In genomic region chr5:137286655-137287031, GRCm38 (mm10) we compare ENCODE assay signal across 8 mouse cellular contexts. TPM values are rescaled to one million over a fixed set of nuclear protein-coding genes. Genes with fewer than 3 reads are reported as not detected.
DNase-seq lines count a peak whose midpoint lies in the region; ATAC-seq and TF ChIP-seq lines count a peak whose summit lies in the region.

No protein-coding gene starts in this region.

- H3K4me2 ChIP-seq in forebrain, embryonic 12.5 days: peak overlapping the region; percentile 88
- H3K4me2 ChIP-seq in heart, postnatal 0 days (ENCODE audit: low read depth, low read length): peak overlapping the region; percentile 77
- peak overlapping the region; percentile 71 for H3K4me2 ChIP-seq in lung, embryonic 14.5 days

- no peak for TF ChIP-seq EP300 in heart, postnatal 0 days (IDR thresholded peaks at IDR 0.05; ENCODE audit: low read depth)

- no peak overlapping the region for H3K27ac ChIP-seq in forebrain, embryonic 12.5 days
- H3K27ac ChIP-seq in heart, postnatal 0 days (ENCODE audit: low read depth): no peak overlapping the region
- H3K27ac ChIP-seq in lung, embryonic 14.5 days (ENCODE audit: low read depth): no peak overlapping the region
- no peak overlapping the region for H3K27ac ChIP-seq in olfactory bulb, adult 2 months (ENCODE audit: insufficient read depth, low read depth, low read length)

- DNase-seq in c-Kit-positive CD71-positive TER-119-positive erythroid progenitor cells, embryonic 14.5 days (ENCODE audit: low spot score): peak; percentile 76
- DNase-seq in heart, postnatal 0 days (ENCODE audit: low spot score): peak; percentile 75
- peak; percentile 85 to 94 for DNase-seq in layer of hippocampus, adult 18-20 months (ENCODE audit: low spot score in 2 of 2)
- DNase-seq in lung, embryonic 14.5 days: peak; percentile 94
- DNase-seq in thymus, adult 18-20 months: peak; percentile 65 to 77

- peak; percentile 88 for TF ChIP-seq CTCF in heart, postnatal 0 days (IDR thresholded peaks at IDR 0.05; ENCODE audit: low read depth)
- peak; percentile 87 for TF ChIP-seq CTCF in lung, embryonic 14.5 days (IDR thresholded peaks at IDR 0.05; ENCODE audit: low read depth)
- TF ChIP-seq CTCF in olfactory bulb, adult 2 months (IDR thresholded peaks at IDR 0.05; ENCODE audit: insufficient read depth, low read depth, low read length): peak; percentile 70

- H3K36me3 ChIP-seq in forebrain, embryonic 12.5 days (replicated peaks): no peaks in the 10 kb centered on the region
- no peaks in the 10 kb centered on the region for H3K36me3 ChIP-seq in heart, postnatal 0 days (replicated peaks; ENCODE audit: control insufficient read depth, insufficient read depth, low read length)
- H3K36me3 ChIP-seq in lung, embryonic 14.5 days (ENCODE audit: insufficient read depth): no peaks in the 10 kb centered on the region

- H3K4me1 ChIP-seq in forebrain, embryonic 12.5 days: peaks cover 28% of the 10 kb centered on the region
- peaks cover 16% of the 10 kb centered on the region for H3K4me1 ChIP-seq in heart, postnatal 0 days (ENCODE audit: control insufficient read depth, insufficient read depth)
- H3K4me1 ChIP-seq in lung, embryonic 14.5 days (ENCODE audit: insufficient read depth): no peaks in the 10 kb centered on the region; the same call in 1 of the 2 replicates
- H3K4me1 ChIP-seq in olfactory bulb, adult 2 months (ENCODE audit: control insufficient read depth, insufficient read depth, low read length): peaks cover 21% of the 10 kb centered on the region

- peak overlapping the region; percentile 51 for H3K4me3 ChIP-seq in forebrain, embryonic 12.5 days (replicated peaks)
- peak overlapping the region; percentile 46 for H3K4me3 ChIP-seq in heart, postnatal 0 days (ENCODE audit: low read depth, low read length)
- peak overlapping the region; percentile 34 for H3K4me3 ChIP-seq in lung, embryonic 14.5 days (ENCODE audit: low read depth, low read length)
- H3K4me3 ChIP-seq in olfactory bulb, adult 2 months (ENCODE audit: insufficient read depth, low read depth, low read length): peak overlapping the region; percentile 81

- H3K27me3 ChIP-seq in forebrain, embryonic 12.5 days: peaks cover 51% of the 10 kb centered on the region
- H3K27me3 ChIP-seq in heart, postnatal 0 days (ENCODE audit: control insufficient read depth, insufficient read depth, low read length): peaks cover 36% of the 10 kb centered on the region
- H3K27me3 ChIP-seq in lung, embryonic 14.5 days (ENCODE audit: insufficient read depth, low read length): peaks cover 43% of the 10 kb centered on the region

- peak overlapping the region; percentile 48; the same call in 1 of the 2 replicates for H3K9ac ChIP-seq in forebrain, embryonic 12.5 days
- no peak overlapping the region for H3K9ac ChIP-seq in heart, postnatal 0 days (replicated peaks; ENCODE audit: low read depth, low read length)
- H3K9ac ChIP-seq in lung, embryonic 14.5 days: no peak overlapping the region

- H3K9me3 ChIP-seq in forebrain, embryonic 12.5 days: no peaks in the 10 kb centered on the region
- H3K9me3 ChIP-seq in heart, postnatal 0 days (replicated peaks; ENCODE audit: control insufficient read depth, low read length): no peaks in the 10 kb centered on the region; the same call in 1 of the 2 replicates
- H3K9me3 ChIP-seq in lung, embryonic 14.5 days (ENCODE audit: low read depth, low read length): no peaks in the 10 kb centered on the region

- TF ChIP-seq POLR2A in olfactory bulb, adult 2 months (IDR thresholded peaks at IDR 0.05; ENCODE audit: insufficient read depth, low read depth, low read length): no peak

- 3% methylated on average over 16 of the region's 16 CpGs for WGBS in forebrain, embryonic 12.5 days
- under 1% methylated on average over 16 of the region's 16 CpGs for WGBS in heart, postnatal 0 days
- WGBS in lung, embryonic 14.5 days: 1% methylated on average over 16 of the region's 16 CpGs
- WGBS in olfactory bulb, adult 2 months: under 1% methylated on average over 16 of the region's 16 CpGs

- ATAC-seq in CD4-positive, CD25-positive, alpha-beta regulatory T cell, adult 4 months: peak; percentile 36
- ATAC-seq in forebrain, embryonic 12.5 days (ENCODE audit: low FRiP score): peak; percentile 78
- ATAC-seq in heart, postnatal 0 days (ENCODE audit: insufficient read depth, low read depth): peak; percentile 72
- ATAC-seq in lung, embryonic 14.5 days (ENCODE audit: insufficient read depth): peak; percentile 52

RNA-seq across cellular contexts. Expression of gene Ache, which starts 0.7 kb away (rescaled TPM):
- polyA plus RNA-seq in CD4-positive, CD25-positive, alpha-beta regulatory T cell, adult 4 months (2017; shearing (Covaris generic)): under 1 TPM in 1 of 2 experiments, not detected in 1; 0.16 TPM
- 3.1 and 3.6 TPM in 2 replicates for polyA plus RNA-seq in forebrain, embryonic 12.5 days (2016; fragmentation: Nextera tagmentation; extraction: Ambion mirVana)
- 5.3 and 5.9 TPM in 2 replicates for total RNA-seq in heart, postnatal 0 days (2014; rRNA removed; ENCODE audit: low replicate concordance)
- polyA plus RNA-seq in heart, postnatal 0 days (2015; fragmentation: Nextera tagmentation; extraction: Ambion mirVana): 2.3 and 2.8 TPM in 2 replicates
- 10 to 100 TPM; 55.3 to 56.2 TPM for total RNA-seq in layer of hippocampus, adult 18-20 months (2021)
- 0.93 and 1.3 TPM in 2 replicates for polyA plus RNA-seq in lung, embryonic 14.5 days (2014; fragmentation: Nextera tagmentation; extraction: Ambion mirVana)
- not detected in 2 replicates for polyA plus RNA-seq in olfactory bulb, adult 2 months (2012; ENCODE audit: insufficient read depth, insufficient read length, low replicate concordance, missing spikeins)

RNA-seq across cellular contexts. Expression of gene Ufsp1, which starts 7.8 kb away (rescaled TPM):
- 1 to 10 TPM in 1 of 2 experiments, under 1 TPM in 1; 0.65 to 1.3 TPM for polyA plus RNA-seq in CD4-positive, CD25-positive, alpha-beta regulatory T cell, adult 4 months (2017; shearing (Covaris generic))
- 6.0 and 7.2 TPM in 2 replicates for polyA plus RNA-seq in forebrain, embryonic 12.5 days (2016; fragmentation: Nextera tagmentation; extraction: Ambion mirVana)
- 4.1 and 5.6 TPM in 2 replicates for total RNA-seq in heart, postnatal 0 days (2014; rRNA removed; ENCODE audit: low replicate concordance)
- 11.5 and 11.9 TPM in 2 replicates for polyA plus RNA-seq in heart, postnatal 0 days (2015; fragmentation: Nextera tagmentation; extraction: Ambion mirVana)
- 10 to 100 TPM; 10.9 to 11.7 TPM for total RNA-seq in layer of hippocampus, adult 18-20 months (2021)
- 4.4 and 4.6 TPM in 2 replicates for polyA plus RNA-seq in lung, embryonic 14.5 days (2014; fragmentation: Nextera tagmentation; extraction: Ambion mirVana)
- not detected in 2 replicates for polyA plus RNA-seq in olfactory bulb, adult 2 months (2012; ENCODE audit: insufficient read depth, insufficient read length, low replicate concordance, missing spikeins)

RNA-seq across cellular contexts. Expression of gene Srrt, which starts 20.8 kb away (rescaled TPM):
- 10 to 100 TPM; 60.2 to 63.7 TPM for polyA plus RNA-seq in CD4-positive, CD25-positive, alpha-beta regulatory T cell, adult 4 months (2017; shearing (Covaris generic))
- 184 and 198 TPM in 2 replicates for polyA plus RNA-seq in forebrain, embryonic 12.5 days (2016; fragmentation: Nextera tagmentation; extraction: Ambion mirVana)
- total RNA-seq in heart, postnatal 0 days (2014; rRNA removed; ENCODE audit: low replicate concordance): 77.2 and 139 TPM in 2 replicates
- 34.9 and 38.0 TPM in 2 replicates for polyA plus RNA-seq in heart, postnatal 0 days (2015; fragmentation: Nextera tagmentation; extraction: Ambion mirVana)
- total RNA-seq in layer of hippocampus, adult 18-20 months (2021): 100 to 1,000 TPM; 202 to 234 TPM
- polyA plus RNA-seq in lung, embryonic 14.5 days (2014; fragmentation: Nextera tagmentation; extraction: Ambion mirVana): 137 and 141 TPM in 2 replicates
- polyA plus RNA-seq in olfactory bulb, adult 2 months (2012; ENCODE audit: insufficient read depth, insufficient read length, low replicate concordance, missing spikeins): 488 TPM in 1 of 2 replicates, not detected in the other

RNA-seq across cellular contexts. Expression of gene Trip6, which starts 27.6 kb away (rescaled TPM):
- polyA plus RNA-seq in CD4-positive, CD25-positive, alpha-beta regulatory T cell, adult 4 months (2017; shearing (Covaris generic)): 1 to 10 TPM; 1.0 to 1.7 TPM
- 41.3 and 43.9 TPM in 2 replicates for polyA plus RNA-seq in forebrain, embryonic 12.5 days (2016; fragmentation: Nextera tagmentation; extraction: Ambion mirVana)
- 44.8 and 46.8 TPM in 2 replicates for total RNA-seq in heart, postnatal 0 days (2014; rRNA removed; ENCODE audit: low replicate concordance)
- polyA plus RNA-seq in heart, postnatal 0 days (2015; fragmentation: Nextera tagmentation; extraction: Ambion mirVana): 22.9 and 28.6 TPM in 2 replicates
- total RNA-seq in layer of hippocampus, adult 18-20 months (2021): 1 to 10 TPM; 5.4 to 6.2 TPM
- polyA plus RNA-seq in lung, embryonic 14.5 days (2014; fragmentation: Nextera tagmentation; extraction: Ambion mirVana): 87.1 and 89.3 TPM in 2 replicates
- not detected in 2 replicates for polyA plus RNA-seq in olfactory bulb, adult 2 months (2012; ENCODE audit: insufficient read depth, insufficient read length, low replicate concordance, missing spikeins)

RNA-seq across cellular contexts. Expression of gene Slc12a9, which starts 46.8 kb away (rescaled TPM):
- polyA plus RNA-seq in CD4-positive, CD25-positive, alpha-beta regulatory T cell, adult 4 months (2017; shearing (Covaris generic)): 10 to 100 TPM in 1 of 2 experiments, 1 to 10 TPM in 1; 9.2 to 16.7 TPM
- polyA plus RNA-seq in forebrain, embryonic 12.5 days (2016; fragmentation: Nextera tagmentation; extraction: Ambion mirVana): 17.3 and 17.4 TPM in 2 replicates
- 7.3 and 14.8 TPM in 2 replicates for total RNA-seq in heart, postnatal 0 days (2014; rRNA removed; ENCODE audit: low replicate concordance)
- polyA plus RNA-seq in heart, postnatal 0 days (2015; fragmentation: Nextera tagmentation; extraction: Ambion mirVana): 4.0 and 4.5 TPM in 2 replicates
- 10 to 100 TPM; 21.6 to 23.7 TPM for total RNA-seq in layer of hippocampus, adult 18-20 months (2021)
- 9.7 and 10.2 TPM in 2 replicates for polyA plus RNA-seq in lung, embryonic 14.5 days (2014; fragmentation: Nextera tagmentation; extraction: Ambion mirVana)
- polyA plus RNA-seq in olfactory bulb, adult 2 months (2012; ENCODE audit: insufficient read depth, insufficient read length, low replicate concordance, missing spikeins): not detected in 2 replicates
